Mouse (Mus musculus) heart, embryonic 12.5 days (tissue): ENCODE data around the gene Foxc1. TPM values are rescaled to one million over a fixed set of nuclear protein-coding genes. Genes with fewer than 3 reads are reported as not detected.

ENCODE experiments used
- ATAC-seq: fragments of 200-750 bp; cut with Nextera tagmentation; 2 replicates; pipeline ENCODE4 v1.8.0; 2017; ENCODE audit warnings: moderate TSS enrichment, moderate library complexity; ENCODE audit not compliant: insufficient number of reproducible peaks, low FRiP score
- H3K27ac ChIP-seq: fragments of 300-500 bp; sonication (generic); 2 replicates; pipeline ENCODE4 v1.5.1; 2016; ENCODE audit warnings: mild to moderate bottlenecking, moderate library complexity; ENCODE audit not compliant: poor library complexity, severe bottlenecking
- H3K27me3 ChIP-seq: fragments of 300-500 bp; sonication (generic); replicated peaks from 2 replicates; pipeline ENCODE4 v1.6.1; 2016; ENCODE audit warnings: mild to moderate bottlenecking, moderate library complexity
- H3K36me3 ChIP-seq: fragments of 300-500 bp; sonication (generic); 2 replicates; pipeline ENCODE4 v1.6.1; 2016; ENCODE audit warnings: mild to moderate bottlenecking, moderate library complexity
- H3K4me1 ChIP-seq: fragments of 300-500 bp; sonication (generic); replicated peaks from 2 replicates; pipeline ENCODE4 v1.6.1; 2016; ENCODE audit warnings: mild to moderate bottlenecking
- H3K4me2 ChIP-seq: fragments of 300-500 bp; sonication (generic); 2 replicates; pipeline ENCODE4 v1.6.1; 2016; ENCODE audit warnings: mild to moderate bottlenecking, moderate library complexity
- H3K4me3 ChIP-seq: fragments of 300-500 bp; sonication (generic); 2 replicates; pipeline ENCODE4 v1.5.1; 2016; ENCODE audit warnings: mild to moderate bottlenecking
- H3K9ac ChIP-seq: fragments of 300-500 bp; sonication (generic); 2 replicates; pipeline ENCODE4 v1.6.1; 2016; ENCODE audit warnings: mild to moderate bottlenecking, moderate library complexity
- H3K9me3 ChIP-seq: fragments of 300-500 bp; sonication (generic); replicated peaks from 2 replicates; pipeline ENCODE4 v1.6.1; 2016; ENCODE audit warnings: mild to moderate bottlenecking, moderate library complexity
- whole genome bisulfite sequencing: fragments of 180-500 bp; shearing (Covaris S2); methylation state at CpG from one replicate; pipeline ENCODE4 v1.1.7; 2016; 5-methylcytosine and 5-hydroxymethylcytosine counted together
- polyA plus RNA-seq: library from polyadenylated mRNA; unstranded; fragments of >200 nt; fragmentation: Nextera tagmentation; extraction: Ambion mirVana; gene quantifications from 2 replicates; pipeline ENCODE4 v1.2.1, GENCODE M21; 2016

The Foxc1 gene
- polyA plus RNA-seq, 1 experiment from 2014 or later = 5.4 TPM

DNA sequence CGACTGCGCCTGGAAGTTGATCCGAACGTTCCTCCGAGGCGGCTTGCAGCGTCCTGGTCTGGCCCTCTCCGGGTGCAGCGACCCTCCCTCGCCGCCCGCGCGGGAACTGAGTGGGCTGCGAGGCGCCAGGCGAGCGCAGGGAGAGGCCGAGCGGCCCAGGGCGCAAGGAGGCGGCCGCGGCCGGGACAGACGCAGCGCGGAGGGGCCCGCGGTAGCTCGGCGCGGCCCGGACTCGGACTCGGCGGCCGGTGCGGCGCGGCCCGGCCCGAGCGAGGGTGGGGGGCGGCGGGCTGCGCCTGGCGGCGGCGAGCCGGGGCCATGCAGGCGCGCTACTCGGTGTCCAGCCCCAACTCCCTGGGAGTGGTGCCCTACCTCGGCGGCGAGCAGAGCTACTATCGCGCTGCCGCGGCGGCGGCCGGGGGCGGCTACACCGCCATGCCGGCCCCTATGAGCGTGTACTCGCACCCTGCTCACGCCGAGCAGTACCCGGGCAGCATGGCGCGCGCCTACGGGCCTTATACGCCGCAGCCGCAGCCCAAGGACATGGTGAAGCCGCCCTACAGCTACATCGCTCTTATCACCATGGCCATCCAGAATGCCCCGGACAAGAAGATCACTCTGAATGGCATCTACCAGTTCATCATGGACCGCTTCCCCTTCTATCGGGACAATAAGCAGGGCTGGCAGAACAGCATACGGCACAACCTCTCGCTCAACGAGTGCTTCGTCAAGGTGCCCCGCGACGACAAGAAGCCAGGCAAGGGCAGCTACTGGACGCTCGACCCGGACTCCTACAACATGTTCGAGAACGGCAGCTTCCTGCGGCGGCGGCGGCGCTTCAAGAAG is 680 bp downstream of the Foxc1 start:
- Histone ChIP-seq H3K4me2 (peak overlapping the region; percentile 98), H3K36me3 (peaks cover 7% of the 10 kb centered on the region), H3K4me3 (peak overlapping the region; percentile 93), H3K4me1 (peaks cover 21% of the 10 kb centered on the region), H3K27me3 (peaks cover 52% of the 10 kb centered on the region), H3K9me3 (no peaks in the 10 kb centered on the region), H3K9ac (peak overlapping the region; percentile 92), H3K27ac (peak overlapping the region; percentile 100)
- ATAC-seq = peak; percentile 30
- under 1% methylated on average over 93 of the region's 101 CpGs for WGBS

DNA sequence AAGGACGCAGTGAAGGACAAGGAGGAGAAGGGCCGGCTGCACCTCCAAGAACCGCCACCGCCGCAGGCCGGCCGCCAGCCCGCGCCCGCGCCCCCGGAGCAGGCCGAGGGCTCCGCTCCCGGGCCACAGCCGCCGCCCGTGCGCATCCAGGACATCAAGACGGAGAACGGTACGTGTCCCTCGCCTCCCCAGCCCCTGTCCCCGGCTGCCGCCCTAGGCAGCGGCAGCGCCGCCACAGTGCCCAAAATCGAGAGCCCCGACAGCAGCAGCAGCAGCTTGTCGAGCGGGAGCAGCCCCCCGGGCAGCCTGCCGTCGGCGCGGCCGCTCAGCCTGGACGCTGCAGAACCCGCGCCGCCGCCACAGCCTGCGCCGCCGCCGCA is 1.3 kb downstream of the Foxc1 start:
- no peak for ATAC-seq
- Histone ChIP-seq H3K4me2 (peak overlapping the region; percentile 98), H3K4me1 (peaks cover 21% of the 10 kb centered on the region), H3K4me3 (peak overlapping the region; percentile 93), H3K9ac (peak overlapping the region; percentile 92), H3K36me3 (peaks cover 7% of the 10 kb centered on the region), H3K27me3 (peaks cover 55% of the 10 kb centered on the region), H3K27ac (peak overlapping the region; percentile 100), H3K9me3 (no peaks in the 10 kb centered on the region)
- under 1% methylated on average over 47 of the region's 47 CpGs for WGBS

DNA sequence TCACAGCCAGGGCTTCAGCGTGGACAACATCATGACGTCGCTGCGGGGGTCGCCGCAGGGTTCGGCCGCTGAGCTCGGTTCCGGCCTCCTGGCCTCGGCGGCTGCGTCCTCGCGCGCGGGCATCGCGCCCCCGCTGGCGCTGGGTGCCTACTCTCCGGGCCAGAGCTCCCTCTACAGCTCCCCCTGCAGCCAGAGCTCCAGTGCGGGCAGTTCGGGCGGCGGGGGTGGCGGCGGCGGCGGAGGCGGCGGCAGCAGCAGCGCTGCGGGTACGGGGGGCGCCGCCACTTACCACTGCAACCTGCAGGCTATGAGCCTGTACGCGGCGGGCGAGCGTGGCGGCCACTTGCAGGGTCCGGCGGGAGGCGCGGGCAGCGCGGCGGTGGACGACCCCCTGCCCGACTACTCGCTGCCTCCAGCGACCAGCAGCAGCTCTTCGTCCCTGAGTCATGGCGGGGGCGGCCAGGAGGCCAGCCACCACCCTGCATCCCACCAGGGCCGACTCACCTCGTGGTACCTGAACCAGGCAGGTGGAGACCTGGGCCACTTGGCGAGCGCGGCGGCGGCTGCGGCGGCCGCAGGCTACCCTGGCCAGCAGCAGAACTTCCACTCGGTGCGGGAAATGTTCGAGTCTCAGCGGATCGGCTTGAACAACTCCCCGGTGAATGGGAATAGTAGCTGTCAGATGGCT is 1.8 kb downstream of the Foxc1 start:
- Histone ChIP-seq H3K4me2 (peak overlapping the region; percentile 98), H3K4me3 (peak overlapping the region; percentile 93), H3K27me3 (peaks cover 55% of the 10 kb centered on the region), H3K27ac (peak overlapping the region; percentile 100), H3K9me3 (no peaks in the 10 kb centered on the region), H3K9ac (peak overlapping the region; percentile 92), H3K4me1 (peaks cover 18% of the 10 kb centered on the region), H3K36me3 (peaks cover 7% of the 10 kb centered on the region)
- under 1% methylated on average over 67 of the region's 73 CpGs for WGBS
- no peak for ATAC-seq

DNA sequence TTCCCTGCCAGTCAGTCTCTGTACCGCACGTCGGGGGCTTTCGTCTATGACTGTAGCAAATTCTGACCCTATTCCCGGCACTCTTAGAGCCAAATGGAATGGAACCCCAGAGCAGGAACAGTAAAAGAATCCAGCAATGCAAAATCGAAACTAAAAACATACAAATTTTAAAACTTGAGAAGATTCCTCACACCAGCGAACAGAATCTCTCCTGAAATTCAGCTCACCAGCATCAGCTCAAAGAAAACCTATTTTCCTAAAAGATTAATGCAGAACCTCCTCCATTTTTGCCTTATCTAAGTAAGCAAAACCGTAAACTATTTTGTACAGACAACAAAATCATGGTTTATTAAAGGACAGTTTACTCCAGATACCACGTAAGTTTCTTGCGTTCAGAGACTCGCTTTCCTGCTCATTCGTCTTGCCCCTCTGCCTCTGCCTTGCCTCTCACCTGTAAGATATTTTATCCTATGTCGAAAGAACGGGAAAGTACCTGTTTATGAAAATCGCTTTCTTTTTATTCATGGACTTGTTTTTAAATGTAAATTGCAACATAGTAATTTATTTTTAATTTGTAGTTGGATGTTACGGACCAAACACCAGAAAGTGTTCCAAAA is 2.5 kb downstream of the Foxc1 start:
- Histone ChIP-seq H3K36me3 (peaks cover 7% of the 10 kb centered on the region), H3K27ac (peak overlapping the region; percentile 100), H3K4me3 (peak overlapping the region; percentile 93), H3K27me3 (peaks cover 57% of the 10 kb centered on the region), H3K4me1 (peaks cover 19% of the 10 kb centered on the region; the same call in 1 of the 2 replicates), H3K9ac (peak overlapping the region; percentile 92), H3K9me3 (no peaks in the 10 kb centered on the region), H3K4me2 (peak overlapping the region; percentile 98)
- ATAC-seq = no peak
- WGBS = 6% methylated on average over 16 of the region's 16 CpGs

DNA sequence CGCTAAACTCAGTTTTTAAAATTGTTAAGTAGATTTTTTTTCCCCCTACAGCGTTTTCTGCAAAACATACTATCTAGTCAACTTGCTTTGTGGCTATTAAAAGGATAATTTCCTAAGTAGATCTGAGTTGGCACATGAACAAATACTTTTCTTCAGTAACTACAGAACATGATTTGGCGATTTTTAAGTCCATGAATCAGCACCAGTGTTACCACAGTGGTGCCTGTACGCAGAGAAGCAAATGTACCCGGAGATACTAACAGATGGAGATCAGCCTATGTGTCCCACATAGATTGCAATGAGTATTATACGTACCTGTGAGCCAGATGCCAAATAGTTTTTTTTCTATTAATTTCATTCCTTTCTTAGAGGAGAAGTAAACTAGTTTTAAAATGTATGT is 3.3 kb downstream of the Foxc1 start:
- peaks cover 63% of the 10 kb centered on the region for H3K27me3 ChIP-seq
- H3K36me3 ChIP-seq = peaks cover 7% of the 10 kb centered on the region
- peak overlapping the region; percentile 70 for H3K9ac ChIP-seq
- H3K27ac ChIP-seq = peak overlapping the region; percentile 66
- H3K4me2 ChIP-seq = 0 out of 2 replicates have a peak overlapping the region, but pooled peaks have one; percentile 31
- WGBS = 14% methylated on average over 6 of the region's 6 CpGs
- peaks cover 24% of the 10 kb centered on the region; the same call in 1 of the 2 replicates for H3K4me1 ChIP-seq
- ATAC-seq = no peak
- no peaks in the 10 kb centered on the region for H3K9me3 ChIP-seq
- peak overlapping the region; percentile 46 for H3K4me3 ChIP-seq

DNA sequence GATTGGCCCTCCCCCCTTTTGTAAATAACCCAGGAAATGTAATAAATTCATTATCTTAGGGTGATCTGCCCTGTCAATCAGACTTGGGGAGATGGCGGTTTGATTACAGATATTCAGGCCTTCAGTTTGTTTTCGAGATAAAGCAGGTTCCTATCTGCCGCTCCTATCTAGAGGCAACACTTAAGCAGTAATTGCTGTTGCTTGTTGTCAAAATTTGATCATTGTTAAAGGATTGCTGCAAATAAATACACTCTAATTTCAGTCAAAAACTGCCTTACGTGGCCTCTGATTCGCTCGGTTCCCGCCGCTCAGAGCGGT is 3.9 kb downstream of the Foxc1 start:
- ATAC-seq = no peak
- H3K9me3 ChIP-seq = no peaks in the 10 kb centered on the region
- H3K27ac ChIP-seq = peak overlapping the region; percentile 65
- H3K4me1 ChIP-seq = peaks cover 28% of the 10 kb centered on the region
- H3K9ac ChIP-seq = peak overlapping the region; percentile 82
- H3K4me3 ChIP-seq = peak overlapping the region; percentile 62
- H3K4me2 ChIP-seq = peak overlapping the region; percentile 71
- H3K36me3 ChIP-seq = peaks cover 7% of the 10 kb centered on the region
- H3K27me3 ChIP-seq = peaks cover 58% of the 10 kb centered on the region
- WGBS = 3% methylated on average over 9 of the region's 9 CpGs

DNA sequence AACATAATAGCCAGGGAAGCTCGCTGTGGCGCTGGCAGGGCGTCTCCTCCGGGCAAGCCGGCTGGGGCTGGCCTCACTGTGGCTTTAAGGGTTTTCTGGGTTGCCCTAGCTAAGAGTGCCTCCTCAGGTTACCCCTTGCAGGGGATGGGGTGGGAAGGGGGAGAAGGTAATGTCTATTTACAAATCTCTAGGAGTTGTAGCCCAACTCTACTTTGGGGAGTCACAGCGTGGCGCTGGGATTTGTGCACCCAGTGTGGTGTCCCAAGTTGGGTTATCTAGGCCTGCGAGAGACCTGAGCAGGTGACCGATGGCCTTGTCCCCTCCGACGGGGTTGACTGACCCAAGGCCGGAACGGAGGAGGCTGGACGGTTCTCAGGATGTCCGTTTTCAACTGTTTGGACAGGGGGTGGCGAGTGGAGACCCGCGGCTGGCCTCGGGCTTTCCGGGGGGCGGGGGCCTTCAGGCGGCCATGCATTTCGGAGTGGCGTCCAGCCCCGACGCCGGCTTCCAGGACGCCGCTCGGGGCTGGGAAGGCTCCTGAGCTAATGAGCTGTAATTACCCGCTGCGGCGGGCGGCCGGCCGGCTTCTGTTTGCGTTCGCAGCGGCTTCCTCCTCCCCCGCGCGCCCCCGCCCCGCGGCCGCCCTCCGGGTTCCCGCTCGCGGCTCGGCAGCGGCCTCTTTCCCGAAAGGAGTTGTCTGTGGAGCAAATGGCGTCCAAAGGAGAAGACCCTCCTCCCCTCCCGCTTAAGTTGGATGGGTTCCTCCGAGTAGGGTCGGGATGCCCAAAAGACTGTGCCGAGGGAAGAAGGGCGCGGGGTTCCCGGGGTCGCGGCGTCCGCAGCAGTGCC is 4.5 kb downstream of the Foxc1 start:
- WGBS = under 1% methylated on average over 51 of the region's 65 CpGs
- H3K4me3 ChIP-seq = peak overlapping the region; percentile 62
- peak overlapping the region; percentile 71 for H3K4me2 ChIP-seq
- H3K4me1 ChIP-seq = peaks cover 28% of the 10 kb centered on the region
- no peak for ATAC-seq
- peaks cover 7% of the 10 kb centered on the region for H3K36me3 ChIP-seq
- peak overlapping the region; percentile 82 for H3K9ac ChIP-seq
- H3K9me3 ChIP-seq = no peaks in the 10 kb centered on the region
- peak overlapping the region; percentile 65 for H3K27ac ChIP-seq
- peaks cover 57% of the 10 kb centered on the region for H3K27me3 ChIP-seq

DNA sequence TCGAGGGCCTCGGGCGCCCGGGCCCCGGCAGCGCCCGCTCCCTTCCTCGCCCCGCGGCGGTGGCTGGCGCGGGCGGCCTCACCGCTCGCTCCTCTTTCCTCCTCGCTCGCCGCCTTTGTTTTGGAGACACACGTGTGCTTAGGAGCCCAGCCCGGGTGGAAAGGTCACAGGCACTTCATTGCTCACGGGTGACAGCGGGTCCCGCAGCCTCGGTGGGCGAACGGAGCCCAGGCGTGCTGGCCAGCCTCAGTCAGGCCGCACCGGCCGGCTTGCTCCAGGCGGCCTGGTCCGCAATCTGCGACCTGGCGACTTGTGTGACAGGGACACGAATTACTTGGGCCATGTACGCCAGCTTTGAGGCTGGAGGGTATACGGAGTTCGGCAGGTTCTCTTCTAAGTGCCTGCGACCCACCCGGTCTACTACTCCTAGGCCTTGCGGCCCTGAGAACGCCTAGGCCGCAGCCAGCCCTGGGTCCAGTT is 5.1 kb downstream of the Foxc1 start:
- Histone ChIP-seq H3K36me3 (peaks cover 7% of the 10 kb centered on the region), H3K4me3 (peak overlapping the region; percentile 62), H3K4me2 (peak overlapping the region; percentile 71), H3K9ac (peak overlapping the region; percentile 82), H3K4me1 (peaks cover 33% of the 10 kb centered on the region), H3K9me3 (no peaks in the 10 kb centered on the region), H3K27me3 (peaks cover 60% of the 10 kb centered on the region), H3K27ac (peak overlapping the region; percentile 65)
- 16% methylated on average over 44 of the region's 44 CpGs for WGBS
- no peak for ATAC-seq

DNA sequence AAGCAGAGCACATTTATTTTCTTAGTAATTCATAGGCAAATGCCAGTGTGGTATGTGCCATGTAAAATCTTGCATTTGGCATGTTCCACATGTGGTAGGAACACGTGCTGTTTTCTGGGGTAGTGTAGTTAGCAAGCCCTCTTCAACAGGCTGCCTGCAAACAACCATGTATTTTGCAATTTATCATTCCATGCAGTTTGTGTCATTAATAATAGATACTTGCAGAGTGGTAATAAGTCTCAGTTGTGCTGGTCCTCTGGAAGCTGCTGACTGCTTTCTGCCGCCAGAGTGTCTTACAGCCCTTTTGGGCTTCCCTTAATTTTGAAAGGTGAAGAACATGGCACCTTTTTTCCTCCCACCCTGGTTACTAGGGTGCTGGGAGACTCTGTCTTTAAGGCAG is 6.3 kb downstream of the Foxc1 start:
- WGBS = 64% methylated on average over 2 of the region's 2 CpGs
- H3K4me2 ChIP-seq = peak overlapping the region; percentile 49
- 0 out of 2 replicates have a peak overlapping the region, but pooled peaks have one; percentile 9 for H3K27ac ChIP-seq
- H3K9me3 ChIP-seq = no peaks in the 10 kb centered on the region
- ATAC-seq = no peak
- peaks cover 63% of the 10 kb centered on the region for H3K27me3 ChIP-seq
- H3K4me3 ChIP-seq = peak overlapping the region; percentile 20
- H3K4me1 ChIP-seq = peaks cover 33% of the 10 kb centered on the region
- peak overlapping the region; percentile 52 for H3K9ac ChIP-seq
- peaks cover 7% of the 10 kb centered on the region for H3K36me3 ChIP-seq

DNA sequence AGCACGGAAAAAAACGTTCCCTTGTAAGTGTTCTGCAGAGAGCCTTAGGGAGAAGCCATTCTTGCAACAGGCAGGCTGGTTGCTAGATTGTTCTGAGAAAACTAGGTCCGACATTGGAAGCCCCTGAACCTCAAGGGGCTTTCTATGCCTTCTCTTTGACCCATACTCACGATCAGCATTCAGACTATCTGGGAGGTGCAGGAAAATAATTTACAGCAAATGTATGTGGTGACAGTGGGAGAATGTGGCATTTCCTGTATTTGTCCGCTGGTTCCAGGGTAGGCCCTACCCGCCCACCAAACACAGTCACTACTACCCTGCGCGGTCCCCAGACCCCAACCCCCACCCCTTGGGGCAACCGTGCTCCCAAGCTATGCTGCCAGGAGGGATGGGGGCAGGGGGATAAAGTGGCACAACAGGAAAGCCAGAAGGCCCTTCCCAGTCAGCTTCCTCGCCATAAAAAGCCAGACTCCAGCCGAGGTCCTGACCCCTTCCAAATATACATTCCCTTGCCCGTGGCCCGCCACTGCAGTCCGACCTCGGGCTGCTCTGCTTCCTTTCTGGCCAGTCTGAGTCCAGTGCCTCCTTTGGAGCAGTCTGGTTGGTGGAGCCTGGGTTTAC is 9.1 kb downstream of the Foxc1 start:
- 33% methylated on average over 15 of the region's 15 CpGs for WGBS
- peak; percentile 51; the same call in 1 of the 2 replicates for ATAC-seq
- Histone ChIP-seq H3K27me3 (peaks cover 66% of the 10 kb centered on the region), H3K36me3 (no peaks in the 10 kb centered on the region), H3K27ac (peak overlapping the region; percentile 40; the same call in 1 of the 2 replicates), H3K9me3 (no peaks in the 10 kb centered on the region), H3K4me2 (peak overlapping the region; percentile 32), H3K4me1 (peaks cover 45% of the 10 kb centered on the region), H3K4me3 (no peak overlapping the region), H3K9ac (peak overlapping the region; percentile 27; the same call in 1 of the 2 replicates)
